Mouse (Mus musculus): ENCODE measurements around the gene Snrpd2.
"Not testable (repeated sequence)": the region's sequence is repeated elsewhere in the genome, so short reads cannot be mapped to it uniquely, and the experiment has no call there.

The Snrpd2 gene

DNA sequence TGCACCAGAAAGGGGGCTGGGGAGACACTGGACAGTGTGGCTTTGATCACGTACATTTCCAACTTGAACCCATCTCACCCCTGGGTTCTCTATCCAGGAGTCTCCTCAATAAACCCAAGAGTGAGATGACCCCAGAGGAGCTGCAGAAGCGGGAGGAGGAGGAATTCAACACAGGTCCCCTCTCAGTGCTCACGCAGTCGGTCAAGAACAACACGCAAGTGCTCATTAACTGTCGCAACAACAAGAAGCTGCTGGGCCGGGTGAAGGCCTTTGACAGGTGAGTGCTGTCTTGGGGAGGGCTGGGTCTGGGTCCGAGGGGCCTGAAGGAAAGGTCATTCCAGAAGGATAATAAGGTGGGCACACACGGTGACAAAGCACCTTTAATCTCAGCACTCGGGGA is 1.6 kb downstream of the Snrpd2 start:
- DNase-seq, result not testable (repeated sequence)

DNA sequence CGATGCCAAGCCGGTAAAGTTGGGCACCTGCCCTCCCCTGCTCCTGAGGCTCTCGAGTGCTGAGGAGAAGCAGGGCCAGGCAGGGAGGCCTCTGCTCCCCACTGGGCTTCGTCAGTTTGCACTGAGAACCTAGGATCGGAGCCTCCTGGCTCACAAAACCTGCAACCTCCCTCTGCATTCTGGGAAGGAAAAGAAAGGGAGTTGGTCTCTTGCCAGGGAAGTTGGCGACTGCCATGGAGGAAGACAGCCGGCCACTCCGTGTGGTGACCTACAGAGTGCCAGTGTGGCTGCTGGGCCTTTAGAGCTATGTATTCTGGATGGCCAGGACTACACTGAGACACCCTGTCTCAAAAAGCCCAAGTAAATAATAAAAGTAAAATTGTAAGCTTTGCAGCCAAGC is 5.3 kb downstream of the Snrpd2 start:
- no peak for DNase-seq

DNA sequence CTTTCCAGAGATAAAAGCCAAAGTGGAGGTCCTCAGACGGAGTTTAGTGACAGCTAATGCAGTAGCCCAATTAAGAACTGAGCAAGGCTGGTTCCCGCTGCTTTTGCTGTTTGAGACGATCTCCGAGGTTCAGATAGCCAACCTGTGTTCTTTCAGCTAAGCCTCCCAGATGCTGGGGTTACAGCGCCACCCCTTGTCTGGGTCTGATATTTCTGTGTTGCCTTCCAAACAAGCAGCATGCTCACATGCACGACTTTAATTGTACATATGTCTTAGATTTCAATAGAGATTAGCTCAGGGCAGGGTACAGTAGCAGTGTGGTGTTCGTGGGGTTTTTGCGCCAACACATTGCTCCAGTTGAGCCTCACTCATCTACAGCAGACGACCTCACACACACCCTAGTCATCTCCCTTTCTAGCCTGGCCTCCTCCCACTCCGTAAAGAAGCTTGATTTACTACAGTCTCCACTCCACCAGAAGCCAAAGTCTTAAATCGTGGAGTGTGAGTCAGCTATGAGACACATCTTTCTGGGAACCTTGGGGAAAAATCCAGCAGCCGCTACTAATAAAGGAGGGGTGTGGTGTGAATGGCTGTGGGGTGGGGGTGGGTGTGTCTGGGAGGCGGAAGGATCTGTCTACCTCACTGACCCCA is 6.4 kb downstream of the Snrpd2 start:
- DNase-seq, result no peak

DNA sequence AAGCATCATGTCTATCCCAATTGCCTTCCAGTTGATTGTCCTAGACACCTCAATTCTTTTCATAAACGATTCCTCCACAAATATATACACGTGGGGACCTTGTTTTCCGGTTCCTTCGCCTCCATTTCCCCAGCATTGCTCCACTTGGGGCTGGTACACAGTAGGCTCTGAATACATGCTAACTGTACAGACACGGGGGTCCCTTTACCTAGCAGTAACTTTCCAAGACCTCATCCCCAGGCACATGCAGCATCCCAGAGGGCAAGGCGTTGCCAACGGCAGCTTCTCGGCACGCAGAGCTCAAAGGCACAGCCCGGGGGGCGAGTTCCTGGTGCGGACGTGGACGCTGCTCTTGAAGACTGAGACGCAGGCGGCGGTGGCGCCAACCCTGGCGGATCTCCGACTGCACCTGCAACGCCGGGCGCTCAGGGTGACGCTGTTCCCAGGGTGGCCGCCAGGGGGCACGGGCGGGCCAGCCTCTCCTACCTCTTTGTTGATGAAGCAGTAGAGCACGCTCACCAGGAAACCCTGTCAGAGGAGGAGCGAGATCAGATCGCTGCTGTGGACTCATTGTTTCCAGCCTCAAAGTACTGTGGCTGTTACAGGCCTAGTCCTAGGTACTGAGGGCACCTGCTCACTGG is 7.8 kb downstream of the Snrpd2 start:
- DNase-seq, result peak; percentile 91

DNA sequence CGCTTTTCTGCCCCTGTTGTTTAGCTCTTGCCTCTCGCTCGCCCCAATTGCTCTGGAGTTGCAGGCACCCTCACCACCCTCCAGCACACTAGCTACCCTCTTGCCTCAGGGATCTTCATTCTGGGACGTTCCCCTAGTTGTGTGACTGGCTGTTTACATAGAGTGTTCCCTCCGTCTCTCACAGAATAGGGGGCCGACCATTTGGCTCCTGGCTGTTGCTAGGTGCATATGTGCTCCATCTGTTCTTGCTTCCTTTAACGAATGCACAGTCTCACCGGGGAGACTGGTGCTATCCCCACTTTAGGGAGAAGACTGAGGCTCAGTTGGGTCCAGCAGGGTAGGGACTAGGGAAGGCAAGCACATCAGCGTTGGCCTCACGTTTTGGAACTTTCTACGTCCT is 9.1 kb downstream of the Snrpd2 start:
- DNase-seq, result no peak

DNA sequence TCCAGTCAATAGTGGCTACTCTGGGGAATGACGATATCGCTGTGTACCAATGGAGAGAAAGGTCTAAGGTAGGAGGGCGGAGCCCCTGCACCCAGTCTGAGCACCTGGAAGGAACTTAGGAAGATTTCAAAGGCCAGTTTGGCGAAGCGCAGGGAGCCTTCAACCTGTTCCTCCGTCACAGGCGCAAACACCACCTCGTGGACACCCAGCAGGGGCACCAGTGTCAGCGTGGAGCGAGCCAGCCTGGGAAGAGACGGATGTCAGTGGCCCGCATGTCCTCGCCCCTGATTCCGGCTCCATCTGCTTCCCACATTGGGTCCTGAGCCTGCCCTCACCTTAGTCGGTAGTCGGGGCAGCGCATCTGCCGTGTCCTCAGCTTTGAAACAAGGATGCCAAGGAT is 9.9 kb downstream of the Snrpd2 start:
- DNase-seq, result no peak

DNA sequence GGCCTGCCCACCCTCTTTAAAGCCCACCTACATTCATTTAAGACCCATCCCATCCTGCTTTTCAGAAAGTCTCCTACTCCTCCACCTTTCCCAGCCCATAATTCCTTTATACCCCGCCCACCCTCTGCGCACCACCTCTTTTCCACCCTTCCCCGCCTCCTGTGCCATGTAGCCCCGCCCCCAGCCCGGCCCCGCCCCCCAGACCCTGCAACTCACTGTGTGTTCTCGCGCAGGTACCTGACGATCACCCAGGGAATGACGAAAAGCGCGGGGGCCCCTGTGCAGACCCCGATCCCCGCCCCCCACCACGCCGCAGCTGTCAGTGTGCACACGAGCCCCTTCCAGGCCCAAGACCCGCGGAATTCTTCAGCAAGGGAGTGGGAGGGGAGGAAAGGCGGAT is 10.6 kb downstream of the Snrpd2 start:
- DNase-seq, result peak; percentile 67

DNA sequence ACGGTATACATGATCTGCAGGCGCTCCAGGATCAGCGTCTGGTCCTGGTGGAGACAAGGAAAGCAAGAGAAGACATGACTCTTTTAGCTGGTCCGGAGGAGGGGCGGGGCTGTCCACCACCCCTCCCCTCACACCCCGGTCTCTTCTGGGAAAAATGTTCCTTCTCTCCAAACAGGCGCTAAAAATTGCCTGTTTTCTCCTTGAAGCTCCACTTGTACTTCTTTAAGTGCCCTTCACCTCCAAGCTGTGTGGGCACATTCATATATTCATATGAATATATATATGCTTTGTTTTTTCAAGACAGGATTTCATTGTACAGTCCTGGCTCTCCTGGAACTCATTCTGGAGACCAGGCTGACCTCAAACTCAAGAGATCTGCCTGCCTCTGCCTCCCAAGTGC is 13.4 kb downstream of the Snrpd2 start:
- DNase-seq, result no peak

DNA sequence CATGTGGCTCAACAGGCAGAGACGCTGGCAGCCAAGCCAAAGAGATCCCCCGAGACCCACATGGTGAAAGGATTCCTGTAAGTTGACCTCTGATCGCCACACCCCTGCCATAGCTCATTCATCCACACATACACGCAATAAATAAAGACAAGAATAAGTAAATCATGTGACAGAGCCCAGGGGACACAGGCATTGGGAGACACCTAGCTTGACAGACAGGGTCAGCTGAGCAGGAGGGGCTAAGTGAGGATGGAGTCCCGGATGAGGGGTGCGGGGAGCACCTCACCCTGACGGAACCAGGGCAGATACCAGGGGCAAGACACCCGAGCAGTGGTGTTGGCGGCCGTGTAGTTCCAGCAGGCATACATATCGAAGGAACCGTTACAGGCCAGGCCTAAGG is 14.2 kb downstream of the Snrpd2 start:
- DNase-seq, result no peak

DNA sequence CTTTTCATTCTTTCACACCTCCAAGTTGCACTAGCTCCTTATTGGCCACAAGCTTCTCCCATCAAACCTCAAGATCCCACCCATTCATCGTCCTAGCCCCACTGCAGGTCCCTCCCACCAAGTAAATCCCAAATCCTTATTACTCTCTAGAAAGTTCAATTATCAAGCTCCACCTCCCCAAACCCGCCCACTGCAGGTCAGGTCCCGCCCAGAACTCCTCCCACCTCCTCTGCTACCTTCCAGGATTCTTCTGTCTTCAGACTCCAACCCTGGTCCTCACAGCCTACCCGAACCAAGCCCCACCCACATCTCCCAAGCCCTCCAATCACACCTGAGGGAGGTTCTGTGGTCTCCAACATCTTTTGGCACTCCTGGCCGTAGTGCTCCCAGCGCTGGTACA is 14.7 kb downstream of the Snrpd2 start:
- DNase-seq, result no peak

DNA sequence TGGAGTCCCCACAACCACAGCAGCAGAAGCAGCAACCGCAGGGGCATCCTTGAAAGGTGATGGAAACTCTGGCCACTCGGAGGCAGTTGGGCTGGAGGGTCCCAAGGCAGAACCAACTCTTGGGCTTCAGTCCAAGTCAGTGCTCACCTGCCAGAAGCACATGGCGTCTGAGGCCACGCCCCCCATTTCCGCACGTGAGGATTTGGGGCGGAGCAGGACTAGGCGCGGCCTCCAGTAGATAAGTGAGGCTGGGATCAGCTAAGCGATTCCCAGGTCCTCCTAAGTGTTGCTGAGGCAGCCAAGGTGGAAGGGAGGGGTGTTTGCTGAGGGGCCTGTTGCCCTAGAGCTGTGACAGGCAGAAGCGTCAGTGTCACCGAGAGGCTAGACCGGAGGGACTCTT is 15.5 kb downstream of the Snrpd2 start:
- DNase-seq, result peak; percentile 51

DNA sequence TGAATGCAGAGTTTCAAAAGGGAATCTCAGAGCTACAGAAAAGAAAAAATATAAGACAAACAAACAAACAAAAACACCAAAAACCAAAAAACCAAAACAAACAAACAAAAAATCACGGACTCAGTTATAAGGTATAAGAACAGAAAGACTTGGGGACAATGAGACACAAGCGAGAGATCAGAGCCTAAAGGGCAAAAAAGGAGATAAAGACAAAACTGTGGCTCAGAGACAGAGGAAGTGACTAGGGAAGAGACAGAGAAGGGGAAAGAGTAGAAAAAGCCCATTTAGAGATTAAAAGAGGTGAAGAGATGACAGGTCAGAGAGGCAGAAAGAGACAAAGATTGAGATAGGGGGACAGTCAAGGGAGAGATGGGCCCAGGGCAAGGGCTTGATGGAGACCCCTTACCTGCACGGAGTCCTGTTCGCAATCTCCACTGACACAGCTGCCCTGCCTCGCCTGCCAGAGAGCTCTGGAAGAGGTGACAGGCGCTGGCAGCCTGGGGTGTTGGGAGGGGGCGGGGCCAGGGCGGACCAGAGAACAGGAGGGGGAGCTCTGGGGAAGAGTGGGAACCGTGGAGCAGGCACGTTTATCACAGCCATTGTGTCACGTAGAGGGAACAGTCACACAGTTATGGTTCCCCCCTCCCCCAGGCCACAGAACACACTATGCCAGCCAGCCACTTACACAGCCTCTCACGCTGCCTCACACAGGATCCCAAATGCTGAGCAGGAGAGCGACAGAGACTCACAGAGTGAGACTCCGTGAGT is 16.3 kb downstream of the Snrpd2 start, which contains the start of gene Gipr:
Gene Gipr (minus strand): TSS at position 472 of the 768 bp plus-strand sequence.
- DNase-seq, result peak; percentile 77

DNA sequence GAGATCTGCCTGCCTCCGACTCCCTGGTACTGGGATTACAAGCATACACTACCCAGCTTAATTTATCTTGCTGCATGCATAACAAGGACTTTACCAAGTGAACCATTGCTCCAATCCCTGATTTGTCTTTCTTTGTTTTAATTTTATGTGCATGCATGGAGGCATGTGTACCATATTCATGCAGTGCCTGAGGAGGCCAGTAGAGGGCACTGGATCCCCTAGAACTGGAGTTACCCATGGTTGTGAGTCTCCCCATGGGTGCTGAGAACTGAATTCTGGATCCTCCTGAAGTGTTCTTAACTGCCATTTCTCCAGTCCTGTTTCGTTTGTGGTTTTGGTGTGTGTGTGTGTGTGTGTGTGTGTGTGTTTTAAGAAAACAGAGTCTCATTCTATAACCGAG is 17.5 kb downstream of the Snrpd2 start:
- DNase-seq, result no peak

DNA sequence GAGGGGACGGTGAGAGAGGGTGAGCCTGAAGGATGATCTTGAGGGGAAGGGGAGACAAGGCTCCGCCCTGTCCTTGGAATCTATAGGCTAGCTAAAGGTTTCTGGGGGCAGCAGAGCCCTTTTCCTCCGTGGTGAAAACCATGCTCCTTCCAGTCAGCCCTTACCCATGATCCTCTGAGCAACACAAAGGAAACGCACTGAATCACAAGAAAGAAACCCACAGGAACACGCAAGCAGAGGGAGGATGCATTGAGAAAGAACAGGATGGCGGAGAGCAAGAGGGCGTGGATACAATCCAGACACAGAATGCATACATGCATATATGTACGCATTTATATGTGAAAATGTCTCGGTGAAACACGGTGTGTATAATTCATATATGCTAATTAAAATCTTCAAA is 20.0 kb downstream of the Snrpd2 start:
- no peak for DNase-seq

DNA sequence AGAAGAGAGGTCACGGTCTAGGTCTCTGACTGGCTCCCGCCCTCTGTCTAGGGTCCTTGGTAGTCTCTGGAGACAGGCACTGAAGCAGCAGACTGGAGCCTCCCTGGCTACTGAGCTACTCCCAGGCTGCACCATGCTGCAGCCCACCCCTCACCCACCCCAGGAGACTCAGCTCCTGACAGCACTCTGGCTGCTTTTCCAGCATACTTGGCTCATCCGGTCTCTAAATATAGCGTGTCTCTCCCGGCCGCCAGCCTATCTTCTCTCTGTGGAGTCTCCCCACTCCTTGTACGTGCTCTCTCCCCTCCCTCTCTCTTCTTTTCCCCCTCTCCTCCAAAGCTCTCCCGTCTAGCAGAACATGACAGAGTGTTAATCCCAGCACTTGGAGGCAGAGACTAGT is 20.6 kb downstream of the Snrpd2 start:
- no peak for DNase-seq

DNA sequence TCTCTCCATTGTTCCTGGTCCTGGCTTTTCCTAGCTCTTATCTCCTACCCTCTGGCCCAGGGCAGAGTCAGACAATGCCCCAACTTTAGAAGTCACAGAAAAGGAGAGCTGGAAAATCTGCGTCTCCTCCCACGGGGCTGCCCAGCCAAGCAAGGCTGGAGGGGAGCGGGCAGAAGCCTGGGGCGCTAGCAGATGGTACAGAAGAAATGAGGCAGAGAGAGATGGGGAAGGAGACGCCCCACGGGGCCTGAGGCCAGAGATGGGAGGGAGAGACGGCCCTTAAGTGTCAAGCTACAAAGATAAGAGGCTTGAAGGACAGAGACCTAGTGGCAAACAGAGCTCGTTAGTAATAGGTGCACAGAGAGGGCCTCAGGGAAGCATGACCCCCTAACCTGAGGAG is 22.3 kb downstream of the Snrpd2 start:
- DNase-seq, result no peak

DNA sequence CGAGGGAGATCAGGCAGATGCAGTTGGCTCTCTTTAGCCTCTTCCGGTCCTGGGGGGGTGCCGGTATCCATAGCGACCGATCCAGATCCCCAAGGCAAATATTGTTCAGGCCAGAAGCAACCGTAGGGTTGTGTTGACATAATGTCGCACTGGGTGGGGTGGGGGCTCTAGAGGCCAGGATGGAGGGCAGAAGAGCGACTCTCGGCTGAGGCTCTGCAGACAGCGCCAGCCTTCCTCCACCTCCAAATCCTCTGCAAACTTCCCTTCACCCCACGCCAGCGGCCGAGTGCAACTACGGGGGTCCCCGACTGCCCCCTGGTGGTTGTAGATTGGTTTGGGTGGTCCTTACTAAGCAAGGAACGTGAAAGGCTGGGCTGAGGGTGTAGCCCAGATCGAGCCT is 23.4 kb downstream of the Snrpd2 start:
- peak; percentile 90 for DNase-seq

DNA sequence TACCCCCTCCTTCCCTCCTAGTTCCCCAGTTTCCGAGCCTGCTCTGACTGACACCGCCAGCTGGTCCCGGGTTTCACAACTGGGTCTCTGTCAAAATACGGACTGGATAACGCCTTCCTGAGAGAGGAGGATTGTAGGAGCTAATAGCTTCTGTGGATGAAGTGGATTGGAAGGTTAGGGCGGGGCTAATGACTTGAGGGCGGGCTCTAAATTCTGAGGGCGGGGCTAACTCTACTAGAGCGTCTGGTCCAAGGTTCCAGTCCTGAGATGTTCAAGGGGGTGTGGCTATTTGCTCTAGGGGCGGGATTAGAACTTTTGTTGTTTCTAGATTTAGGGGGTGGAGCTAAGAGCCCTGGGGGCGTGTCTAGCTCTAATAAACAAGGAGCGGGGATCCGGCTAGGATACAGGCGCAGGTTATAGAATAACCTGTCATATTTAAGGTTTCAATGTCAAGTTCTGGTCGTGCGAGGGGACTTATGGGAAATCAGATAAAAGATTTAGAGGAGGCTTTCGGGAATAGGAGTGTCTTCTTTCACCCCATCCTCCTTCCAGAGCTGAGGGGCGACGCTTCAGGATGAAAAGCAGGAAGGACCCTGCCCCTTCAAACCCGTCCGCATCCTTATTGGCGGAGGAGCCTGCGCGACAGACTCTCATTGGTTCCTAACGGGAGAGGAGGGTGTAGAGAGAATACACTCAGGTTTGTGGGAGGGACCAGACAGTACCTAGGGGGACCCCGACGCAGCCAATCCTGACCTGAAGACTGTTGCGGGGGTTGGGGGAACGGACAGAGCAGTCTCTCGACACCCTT is 26.4 kb downstream of the Snrpd2 start, which contains the start of gene Eml2:
Gene Eml2 (plus strand): TSS at position 714 of the 808 bp plus-strand sequence.
- peak; percentile 86 for DNase-seq

DNA sequence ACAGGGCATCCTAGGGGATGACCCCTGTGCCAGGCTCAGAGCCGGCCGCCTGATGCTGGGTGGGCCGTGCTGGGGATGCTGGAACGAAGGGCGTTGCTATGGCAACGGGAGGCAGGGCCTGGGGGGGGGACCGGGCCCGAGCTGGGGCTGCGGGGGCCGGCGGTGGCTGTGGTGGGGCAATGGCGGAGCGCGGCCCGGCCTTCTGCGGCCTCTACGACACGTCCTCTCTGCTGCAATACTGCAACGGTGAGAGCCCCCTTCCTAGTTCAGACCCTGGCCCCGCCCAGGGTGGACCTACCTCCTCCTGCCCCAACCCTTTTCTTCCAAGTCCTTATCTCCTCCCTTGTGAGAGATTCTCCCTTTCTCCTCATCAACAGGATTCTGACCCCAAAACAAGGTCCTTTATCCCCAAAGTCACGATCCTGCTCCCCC is 27.0 kb downstream of the Snrpd2 start:
- no peak for DNase-seq

DNA sequence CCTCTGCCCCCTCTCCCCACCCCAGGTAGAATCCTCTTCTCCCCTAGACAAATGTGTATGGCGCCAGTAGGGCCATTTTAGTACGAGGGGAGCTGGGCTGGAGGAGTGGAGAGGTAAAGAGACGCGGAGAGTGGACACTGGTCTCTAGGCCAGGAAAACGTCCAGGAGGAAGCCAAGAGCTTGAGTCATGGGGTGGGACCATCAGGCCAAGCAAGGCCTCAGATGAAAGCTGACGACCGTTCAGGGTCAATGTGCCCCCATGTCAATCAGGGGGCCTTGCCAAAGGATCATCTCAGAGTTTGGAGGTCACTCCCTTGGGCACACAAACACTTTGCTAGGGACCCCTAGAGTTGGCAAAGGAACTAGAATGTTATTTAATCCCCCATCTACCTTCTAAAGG is 27.7 kb downstream of the Snrpd2 start:
- DNase-seq, result no peak

DNA sequence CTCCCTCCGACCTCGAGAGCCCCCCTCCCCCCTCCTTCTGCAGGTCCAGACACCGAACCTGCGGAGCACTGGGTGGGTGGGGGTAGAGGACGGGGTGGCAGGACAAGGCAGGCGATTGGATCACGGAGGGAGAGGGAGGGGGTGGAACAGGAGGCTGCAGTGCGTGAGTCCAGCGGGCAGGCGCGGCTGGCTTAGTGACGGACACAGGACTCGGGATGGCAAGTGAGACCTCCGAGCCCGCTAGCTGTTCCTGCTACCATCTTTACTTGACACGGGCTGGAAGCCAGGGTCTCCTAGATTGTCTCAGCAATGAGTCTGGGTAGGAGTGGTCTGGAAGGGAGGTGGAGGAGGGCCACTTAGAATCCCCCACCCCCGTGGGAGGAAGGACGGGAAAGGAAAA is 28.5 kb downstream of the Snrpd2 start:
- DNase-seq, result no peak

DNA sequence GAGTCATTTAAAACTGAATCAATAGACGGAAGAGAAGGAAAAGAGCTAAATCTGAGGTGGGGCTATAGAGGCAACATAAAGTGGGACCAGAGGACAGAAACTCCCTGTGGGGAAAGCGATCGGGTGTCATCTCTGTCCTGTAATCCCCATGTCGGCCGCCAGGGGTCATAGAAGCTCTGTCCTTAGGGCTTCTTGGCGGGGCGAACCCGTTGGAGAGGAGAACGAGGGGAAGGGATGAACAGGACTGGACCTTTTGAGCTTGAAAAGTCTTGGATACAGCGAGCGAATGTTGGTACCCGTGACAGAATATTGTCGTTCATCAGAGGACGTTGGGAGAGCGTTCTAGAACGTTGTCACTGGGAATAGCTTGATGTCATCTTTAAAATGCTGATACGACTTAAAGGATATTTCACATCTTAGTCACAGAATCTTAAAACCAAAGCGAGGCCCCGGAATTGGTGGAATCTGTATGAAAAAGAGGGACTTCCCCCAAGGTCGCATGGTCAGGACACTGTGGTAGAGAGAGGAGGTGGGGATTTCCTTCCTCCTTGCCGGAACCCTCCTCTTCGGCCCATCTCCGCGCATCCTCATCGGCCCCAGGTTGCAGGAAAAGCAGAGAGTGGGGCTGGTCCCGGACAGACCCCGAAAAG is 29.0 kb downstream of the Snrpd2 start:
- DNase-seq, result peak; percentile 81

DNA sequence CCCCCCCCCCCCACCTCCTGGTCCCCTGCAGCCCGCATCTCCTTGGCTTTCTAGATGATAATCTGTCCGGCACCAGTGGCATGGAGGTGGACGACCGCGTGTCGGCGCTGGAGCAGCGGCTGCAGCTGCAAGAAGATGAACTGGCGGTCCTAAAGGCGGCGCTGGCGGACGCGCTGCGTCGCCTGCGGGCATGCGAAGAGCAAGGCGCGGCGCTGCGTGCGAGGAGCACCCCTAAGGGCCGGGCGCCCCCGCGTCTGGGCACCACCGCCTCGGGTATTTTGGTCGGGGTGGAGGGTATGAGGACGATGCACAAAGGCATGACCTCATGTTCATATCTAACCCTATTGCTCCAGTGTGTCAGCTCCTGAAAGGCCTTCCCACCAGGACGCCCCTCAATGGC is 29.7 kb downstream of the Snrpd2 start:
- peak; percentile 85 for DNase-seq

Measured in retina, postnatal 1 day (tissue).